Mouse (Mus musculus) granulocyte monocyte progenitor cell, adult 5-6 weeks (primary cell): ENCODE data around the gene Tmem72. TPM values are rescaled to one million over a fixed set of nuclear protein-coding genes. Genes with fewer than 3 reads are reported as not detected.

ENCODE experiments used
- total RNA-seq, 2 experiments: library from RNA; stranded (forward) in 1 of 2; stranded (reverse) in 1 of 2; fragments of 200-712, 200-1000 nt in 1 of 2; fragments of >200 nt in 1 of 2; fragmentation: Nextera tagmentation in 1 of 2; gene quantifications; 2 replicates each; pipeline ENCODE4 v1.2.3; 2014 to 2017

The Tmem72 gene
- total RNA-seq, 2 experiments from 2014 or later = under 0.01 to 0.24 TPM

Other genes with a start within 250 kb of the Tmem72 start
- not detected in 2 replicates for gene Olfr211, start 227.8 kb downstream of the Tmem72 start, total RNA-seq (2014; fragmentation: Nextera tagmentation)
- gene Olfr211, start 227.8 kb downstream of the Tmem72 start, total RNA-seq (2017) = not detected in 2 replicates
- gene Olfr212, start 210.4 kb downstream of the Tmem72 start, total RNA-seq (2014; fragmentation: Nextera tagmentation) = not detected in 2 replicates
- not detected in 2 replicates for gene Olfr212, start 210.4 kb downstream of the Tmem72 start, total RNA-seq (2017)
- not detected in 2 replicates for gene Olfr213, start 178.5 kb downstream of the Tmem72 start, total RNA-seq (2014; fragmentation: Nextera tagmentation)
- not detected in 2 replicates for gene Olfr213, start 178.5 kb downstream of the Tmem72 start, total RNA-seq (2017)
- gene Gm5580, start 165.8 kb downstream of the Tmem72 start, total RNA-seq (2014; fragmentation: Nextera tagmentation) = 0.34 TPM in 1 of 2 replicates, not detected in the other
- gene Gm5580, start 165.8 kb downstream of the Tmem72 start, total RNA-seq (2017) = 0.36 and 0.39 TPM in 2 replicates
- gene Olfr214, start 162.7 kb downstream of the Tmem72 start, total RNA-seq (2014; fragmentation: Nextera tagmentation) = not detected in 2 replicates
- gene Olfr214, start 162.7 kb downstream of the Tmem72 start, total RNA-seq (2017) = not detected in 2 replicates
- not detected in 2 replicates for gene Olfr215, start 132.7 kb downstream of the Tmem72 start, total RNA-seq (2014; fragmentation: Nextera tagmentation)
- not detected in 2 replicates for gene Olfr215, start 132.7 kb downstream of the Tmem72 start, total RNA-seq (2017)
- gene Zfp422, start 87.9 kb downstream of the Tmem72 start, total RNA-seq (2014; fragmentation: Nextera tagmentation) = 110 and 113 TPM in 2 replicates
- gene Zfp422, start 87.9 kb downstream of the Tmem72 start, total RNA-seq (2017) = 68.6 and 72.0 TPM in 2 replicates
- gene Depp1, start 66.3 kb downstream of the Tmem72 start, total RNA-seq (2014; fragmentation: Nextera tagmentation) = not detected in 2 replicates
- not detected in 2 replicates for gene Depp1, start 66.3 kb downstream of the Tmem72 start, total RNA-seq (2017)
- 78.9 and 79.9 TPM in 2 replicates for gene Rassf4, start 43.0 kb downstream of the Tmem72 start, total RNA-seq (2014; fragmentation: Nextera tagmentation)
- gene Rassf4, start 43.0 kb downstream of the Tmem72 start, total RNA-seq (2017) = 41.0 and 46.8 TPM in 2 replicates